Mouse (Mus musculus) granulocyte monocyte progenitor cell, adult 5-6 weeks (primary cell): ENCODE data around the gene Slc22a16. TPM values are rescaled to one million over a fixed set of nuclear protein-coding genes. Genes with fewer than 3 reads are reported as not detected.

ENCODE experiments used
- total RNA-seq, 2 experiments: library from RNA; stranded (forward) in 1 of 2; stranded (reverse) in 1 of 2; fragments of 200-712, 200-1000 nt in 1 of 2; fragments of >200 nt in 1 of 2; fragmentation: Nextera tagmentation in 1 of 2; gene quantifications; 2 replicates each; pipeline ENCODE4 v1.2.3; 2014 to 2017

The Slc22a16 gene
- total RNA-seq, 2 experiments from 2014 or later: not detected

Other genes starting within 250 kb of the Slc22a16 start
- gene Cdk19, start 230.8 kb upstream of the Slc22a16 start, total RNA-seq (2014; fragmentation: Nextera tagmentation): 32.8 and 36.0 TPM in 2 replicates
- 47.3 and 51.7 TPM in 2 replicates for gene Cdk19, start 230.8 kb upstream of the Slc22a16 start, total RNA-seq (2017)
- not detected in 2 replicates for gene Ddo, start 59.7 kb downstream of the Slc22a16 start, total RNA-seq (2014; fragmentation: Nextera tagmentation)
- gene Ddo, start 59.7 kb downstream of the Slc22a16 start, total RNA-seq (2017): not detected in 2 replicates
- gene Mettl24, start 112.9 kb downstream of the Slc22a16 start, total RNA-seq (2014; fragmentation: Nextera tagmentation): not detected in 2 replicates
- gene Mettl24, start 112.9 kb downstream of the Slc22a16 start, total RNA-seq (2017): 0.13 and 0.21 TPM in 2 replicates